Comparison of ENCODE assay signal across 10 mouse cellular contexts in the genomic region with DNA sequence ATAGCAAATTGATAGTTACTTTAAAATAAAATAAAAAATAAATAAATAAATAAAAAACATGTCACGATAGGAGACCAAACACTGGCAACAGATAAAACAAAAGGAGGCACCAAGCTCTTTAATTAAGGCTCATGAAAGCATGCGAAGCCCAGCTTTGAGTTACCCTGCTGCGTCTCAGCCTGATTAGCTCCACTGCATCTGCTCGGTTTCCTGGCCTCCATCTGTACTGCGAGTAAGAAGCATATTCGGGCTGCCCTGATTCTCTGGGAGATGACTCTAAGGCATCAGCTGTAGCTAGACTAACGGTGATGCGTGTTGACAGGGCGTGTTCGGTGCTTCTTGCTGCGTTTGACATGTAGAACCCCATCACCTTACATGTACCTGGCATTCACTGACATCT.
A peak's percentile ranks its signal among the peaks of the same experiment; 100 is the strongest.
DNase-seq lines count a peak whose midpoint lies in the region; ATAC-seq lines count a peak whose summit lies in the region.
"Had no signal": no experiment of that assay in that cellular context is flagged by ENCODE, and none has a peak within 500 bp of the region (broad histone marks: within the 10 kb centered on the region; RNA-seq: fewer than 3 reads in every experiment).

No protein-coding gene starts in this region.

- intact Hi-C loops in left cerebral cortex, postnatal 10 days (cut with DNase I): no loop called here

- peak; percentile 18 for DNase-seq in embryo, embryonic 11 days
- no peak for DNase-seq in embryo, embryonic 9.5 days (ENCODE audit: extremely low spot score)
- DNase-seq in left cerebral cortex, postnatal 10 days (ENCODE audit: extremely low spot score in 1 of 2, low spot score in 2 of 2): peak; percentile 33 to 60
- DNase-seq in right cerebral cortex, adult 18-20 months: peak; percentile 32
- no peak for DNase-seq in kidney, adult 9 months

- H3K4me2 ChIP-seq in forebrain, embryonic 16.5 days (ENCODE audit: low read length): peak overlapping the region; percentile 13; the same call in 1 of the 2 replicates
- no peak overlapping the region for H3K4me2 ChIP-seq in liver, embryonic 12.5 days
- no peak overlapping the region for H3K4me2 ChIP-seq in kidney, embryonic 15.5 days
- H3K4me2 ChIP-seq: limb, embryonic 15.5 days had no signal

- peak; percentile 84 for ATAC-seq in forebrain, embryonic 16.5 days
- no peak for ATAC-seq in liver, embryonic 12.5 days
- ATAC-seq in kidney, embryonic 15.5 days (replicated peaks; ENCODE audit: low FRiP score): no peak

- 18% methylated on average over 11 of the region's 11 CpGs for WGBS in forebrain, embryonic 16.5 days
- WGBS in liver, embryonic 12.5 days (ENCODE audit: insufficient replicate concordance): 67% methylated on average over 11 of the region's 11 CpGs
- WGBS in kidney, embryonic 15.5 days: 82% methylated on average over 11 of the region's 11 CpGs

- no peak overlapping the region; the same call in 1 of the 2 replicates for H3K9ac ChIP-seq in forebrain, embryonic 16.5 days (replicated peaks; ENCODE audit: low read depth, low read length)
- no peak overlapping the region for H3K9ac ChIP-seq in liver, embryonic 12.5 days
- no peak overlapping the region for H3K9ac ChIP-seq in kidney, embryonic 15.5 days
- H3K9ac ChIP-seq: limb, embryonic 15.5 days had no signal

- peaks cover 21% of the 10 kb centered on the region for H3K4me1 ChIP-seq in forebrain, embryonic 16.5 days (replicated peaks; ENCODE audit: control insufficient read depth, insufficient read depth, low read length)
- H3K4me1 ChIP-seq in liver, embryonic 12.5 days: no peaks in the 10 kb centered on the region
- H3K4me1 ChIP-seq in kidney, embryonic 15.5 days: 0 out of 2 replicates have a peak, but pooled peaks cover 12% of the 10 kb centered on the region

- H3K4me3 ChIP-seq in forebrain, embryonic 16.5 days (replicated peaks; ENCODE audit: low read length): no peak overlapping the region
- no peak overlapping the region for H3K4me3 ChIP-seq in liver, embryonic 12.5 days
- no peak overlapping the region for H3K4me3 ChIP-seq in kidney, embryonic 15.5 days (replicated peaks)
- H3K4me3 ChIP-seq: limb, embryonic 15.5 days; myocyte had no signal

- no peaks in the 10 kb centered on the region for H3K9me3 ChIP-seq in forebrain, embryonic 16.5 days (ENCODE audit: control insufficient read depth, low read length)
- H3K9me3 ChIP-seq in liver, embryonic 12.5 days (replicated peaks): no peaks in the 10 kb centered on the region
- no peaks in the 10 kb centered on the region for H3K9me3 ChIP-seq in kidney, embryonic 15.5 days (replicated peaks)
- H3K9me3 ChIP-seq: limb, embryonic 15.5 days had no signal

- H3K27me3 ChIP-seq in forebrain, embryonic 16.5 days (replicated peaks; ENCODE audit: control insufficient read depth, insufficient read depth, low read length): no peaks in the 10 kb centered on the region
- no peaks in the 10 kb centered on the region for H3K27me3 ChIP-seq in liver, embryonic 12.5 days (replicated peaks)
- no peaks in the 10 kb centered on the region for H3K27me3 ChIP-seq in kidney, embryonic 15.5 days
- H3K27me3 ChIP-seq: limb, embryonic 15.5 days had no signal

- peak overlapping the region; percentile 90 for H3K27ac ChIP-seq in forebrain, embryonic 16.5 days (ENCODE audit: low read length)
- no peak overlapping the region for H3K27ac ChIP-seq in liver, embryonic 12.5 days
- H3K27ac ChIP-seq in kidney, embryonic 15.5 days: no peak overlapping the region
- H3K27ac ChIP-seq: limb, embryonic 15.5 days had no signal

- H3K36me3 ChIP-seq in forebrain, embryonic 16.5 days (ENCODE audit: control insufficient read depth, insufficient read depth): no peaks in the 10 kb centered on the region
- no peaks in the 10 kb centered on the region for H3K36me3 ChIP-seq in liver, embryonic 12.5 days
- H3K36me3 ChIP-seq in kidney, embryonic 15.5 days: no peaks in the 10 kb centered on the region
- H3K36me3 ChIP-seq: limb, embryonic 15.5 days had no signal

Comparison
In these comparisons a context has a peak if more than half of its experiments do, and no peak if none do; other contexts are left out.
1. DNase-seq: peak in embryo, embryonic 11 days (single experiment), left cerebral cortex, postnatal 10 days (2 of 2) and right cerebral cortex, adult 18-20 months (single experiment); none in embryo, embryonic 9.5 days (single experiment) and kidney, adult 9 months (single experiment).